Mouse (Mus musculus): ENCODE results near the gene Dhrs4. TPM values are rescaled to one million over a fixed set of nuclear protein-coding genes. Genes with fewer than 3 reads are reported as not detected.

Gene Dhrs4
- 10 to 100 TPM; 43.3 to 50.8 TPM for total RNA-seq (2021)
- long read RNA-seq, experiment 1, transcript Dhrs4-201 (8 exons, 1,392 nt): major isoform, 15 of 26 reads
- long read RNA-seq, experiment 1, partial matches to known transcripts: 5 of 26 reads
- long read RNA-seq, experiment 1, other reads (novel, unspliced or antisense): 6 of 26 reads
- long read RNA-seq, experiment 2, transcript Dhrs4-201 (8 exons, 1,392 nt): major isoform, 22 of 42 reads
- long read RNA-seq, experiment 2, partial matches to known transcripts: 7 of 42 reads
- long read RNA-seq, experiment 2, other reads (novel, unspliced or antisense): 11 of 42 reads

DNA sequence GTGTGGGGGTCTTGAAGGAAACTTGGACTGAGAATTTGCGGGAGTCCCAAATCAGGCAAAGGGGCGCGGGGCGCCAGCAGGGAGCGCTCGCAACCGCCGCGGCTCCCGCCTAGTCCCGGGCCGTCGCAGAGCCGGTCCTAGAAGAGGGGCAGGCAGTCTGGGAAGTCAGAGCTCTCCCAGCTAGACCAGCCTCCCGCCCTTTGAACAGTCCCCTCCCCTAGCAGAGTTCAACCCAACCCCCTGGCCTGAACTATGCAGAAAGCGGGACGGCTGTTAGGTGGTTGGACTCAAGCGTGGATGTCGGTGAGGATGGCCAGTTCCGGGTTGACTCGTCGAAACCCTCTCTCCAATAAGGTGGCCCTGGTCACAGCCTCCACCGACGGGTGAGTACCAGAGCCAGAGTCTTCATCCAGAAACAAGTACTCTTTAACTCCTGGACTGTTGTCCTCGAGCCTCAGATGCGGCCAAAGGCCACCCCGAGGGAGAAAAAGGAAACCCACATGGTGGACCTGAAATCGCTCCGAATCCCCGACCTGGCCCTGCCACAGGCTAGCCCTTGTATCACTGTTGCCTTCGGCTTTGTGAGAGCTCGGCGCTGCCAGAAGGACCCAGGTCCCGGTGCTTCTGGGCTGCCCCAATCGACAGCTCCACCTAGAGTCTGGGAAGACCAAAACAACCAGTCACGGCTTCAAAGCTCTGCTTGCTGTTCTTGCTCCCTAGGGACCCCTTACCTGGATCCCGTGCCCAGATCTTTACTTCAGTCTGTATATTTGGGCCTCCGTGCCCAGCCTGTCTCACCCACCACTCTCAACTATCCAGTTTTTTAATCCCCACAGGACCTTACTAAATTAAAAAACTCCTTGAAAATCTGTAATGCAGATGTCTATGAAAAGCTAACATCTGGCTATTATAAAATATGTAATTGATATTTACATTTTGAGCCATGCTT, at the start of gene Dhrs4:
Dhrs4 (plus strand) TSS at position 108 of the 949 bp plus-strand sequence.
- peak; percentile 68 to 70 for DNase-seq
- intact Hi-C loops (cut with DNase I): no loop called here

DNA sequence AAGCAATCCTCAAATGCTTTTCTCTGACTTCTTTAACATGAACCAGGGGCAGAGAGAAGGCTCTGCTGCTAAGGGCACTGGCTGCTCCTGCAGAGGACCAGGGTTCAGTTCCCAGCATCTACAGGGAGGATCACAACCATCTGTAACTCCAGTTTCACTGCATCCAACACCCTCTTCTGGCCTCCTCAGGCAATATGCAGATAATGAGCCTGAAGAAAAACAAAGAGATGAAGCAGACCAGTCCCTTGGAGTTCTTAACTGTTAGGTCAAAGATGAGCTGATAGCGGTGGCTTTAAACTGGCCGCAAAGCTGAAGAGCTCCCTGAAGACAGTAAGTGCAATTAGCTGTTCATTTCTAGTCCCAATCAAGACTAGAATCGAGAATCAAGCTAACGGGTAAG, 48.3 kb upstream of the Dhrs4 start:
- intact Hi-C loops (cut with DNase I): no loop called here
- no peak for DNase-seq

DNA sequence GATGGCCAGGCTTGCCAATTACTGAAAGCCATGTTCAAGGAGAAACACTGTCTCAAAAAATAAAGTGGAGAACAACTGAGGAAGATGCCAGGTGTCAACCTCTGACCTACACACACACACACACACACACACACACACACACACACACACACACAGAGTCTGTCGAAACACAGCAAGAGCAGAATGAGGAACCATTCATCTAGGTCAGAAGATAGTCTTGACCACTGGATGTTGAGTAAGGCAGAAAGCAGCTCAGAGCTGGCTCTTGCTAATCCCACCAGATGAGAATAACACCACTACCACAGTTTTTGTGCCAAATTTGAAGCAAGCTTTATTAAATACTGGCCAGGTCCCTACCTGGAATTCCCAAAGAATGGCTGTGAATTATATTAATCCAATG, 45.5 kb upstream of the Dhrs4 start:
- intact Hi-C loops (cut with DNase I): no loop called here
- no peak for DNase-seq

DNA sequence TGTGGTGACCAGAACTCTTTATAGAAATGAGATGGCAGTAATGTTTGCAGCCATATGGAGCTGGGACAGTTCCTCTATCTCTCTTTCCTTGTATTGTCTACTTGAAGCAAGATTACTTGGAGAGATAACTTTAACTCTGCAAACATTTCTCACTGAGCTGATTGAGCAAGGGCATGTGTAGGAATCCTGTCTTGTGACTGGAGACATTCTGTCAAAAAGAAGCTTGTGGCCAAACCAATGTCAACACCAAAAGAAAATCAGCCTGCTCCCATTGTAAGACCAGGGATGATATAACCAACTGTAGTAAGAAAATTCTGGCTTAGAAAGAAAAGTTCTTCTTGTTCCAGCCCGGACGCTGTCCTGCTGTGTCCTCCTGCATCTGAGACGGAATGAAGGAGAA, 43.7 kb upstream of the Dhrs4 start:
- DNase-seq: no peak
- intact Hi-C loops (cut with DNase I): loop anchor here (5.0 kb wide), 1 partner anchor 273 kb away; no protein-coding TSS in a partner anchor

DNA sequence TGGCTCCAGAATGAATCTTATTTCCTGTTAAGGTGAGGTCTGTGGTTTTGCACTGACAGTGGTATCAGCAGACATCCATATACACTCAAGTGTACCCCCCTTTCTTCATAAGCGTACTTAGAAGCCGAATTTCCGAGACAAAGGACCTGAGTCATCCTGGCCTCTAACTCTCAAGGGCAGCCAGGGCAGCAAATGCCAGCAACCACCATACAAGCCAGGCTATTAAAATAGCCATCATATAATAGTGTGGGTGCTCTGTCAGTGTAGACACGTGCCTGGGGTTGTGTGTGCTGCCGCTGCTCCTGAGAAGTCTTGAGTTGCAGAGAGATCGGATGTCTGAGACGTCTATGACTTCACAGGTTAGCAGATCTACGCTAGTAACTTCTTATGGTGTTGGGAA, 41.4 kb upstream of the Dhrs4 start:
- DNase-seq: no peak
- intact Hi-C loops (cut with DNase I): loop anchor here (5.0 kb wide), 1 partner anchor 275 kb away; no protein-coding TSS in a partner anchor

DNA sequence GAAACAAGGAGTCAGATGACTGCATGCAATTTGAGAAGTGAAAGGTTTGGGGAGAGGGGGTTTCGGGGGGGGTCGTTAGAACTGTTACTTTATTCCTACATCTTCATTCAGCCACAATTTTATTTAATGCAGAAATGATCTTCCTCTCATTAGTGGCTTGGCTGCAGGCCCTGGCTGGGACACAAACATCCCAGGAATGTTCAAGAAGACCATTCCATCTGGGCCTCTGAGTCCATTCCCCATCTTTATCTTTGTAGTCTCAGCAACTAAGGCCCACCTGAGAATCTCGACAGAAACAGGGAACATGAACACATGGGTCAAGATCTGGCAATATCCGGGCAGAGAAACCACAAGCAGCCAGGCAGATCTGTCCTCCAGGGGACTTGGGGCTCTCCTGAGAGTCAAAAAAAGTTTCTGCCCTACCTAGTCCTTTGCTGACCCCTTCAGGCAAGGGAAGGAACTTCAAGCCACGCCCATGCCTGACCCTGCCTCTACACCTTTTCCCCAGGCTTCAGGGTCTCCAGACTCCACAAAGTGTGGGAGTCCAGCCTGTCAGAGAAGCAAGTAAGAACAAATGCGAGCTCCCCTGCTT, 40.3 kb upstream of the Dhrs4 start:
- peak; percentile 19 to 31 for DNase-seq
- intact Hi-C loops (cut with DNase I): loop anchor here (2.0 to 5.0 kb wide), 3 partner anchors 167 to 315 kb away; no protein-coding TSS in a partner anchor

DNA sequence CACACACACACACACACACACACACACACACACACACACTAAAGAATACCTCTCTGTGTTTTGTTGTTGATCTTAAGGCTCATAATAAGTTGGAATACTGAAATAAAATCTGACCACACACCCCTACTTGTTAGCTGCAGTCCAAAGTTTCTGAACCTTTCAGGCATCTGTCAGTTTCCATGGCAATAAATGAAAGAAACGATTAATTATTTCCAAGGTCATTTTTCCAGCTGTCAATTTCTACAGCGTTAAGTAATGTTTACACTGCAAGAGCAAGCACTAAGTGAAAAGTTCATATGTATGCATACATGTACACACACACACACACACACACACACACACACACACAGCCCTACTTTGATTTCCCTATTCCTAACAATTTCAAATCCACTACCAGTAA, 20.9 kb upstream of the Dhrs4 start:
- DNase-seq: no peak
- intact Hi-C loops (cut with DNase I): no loop called here

DNA sequence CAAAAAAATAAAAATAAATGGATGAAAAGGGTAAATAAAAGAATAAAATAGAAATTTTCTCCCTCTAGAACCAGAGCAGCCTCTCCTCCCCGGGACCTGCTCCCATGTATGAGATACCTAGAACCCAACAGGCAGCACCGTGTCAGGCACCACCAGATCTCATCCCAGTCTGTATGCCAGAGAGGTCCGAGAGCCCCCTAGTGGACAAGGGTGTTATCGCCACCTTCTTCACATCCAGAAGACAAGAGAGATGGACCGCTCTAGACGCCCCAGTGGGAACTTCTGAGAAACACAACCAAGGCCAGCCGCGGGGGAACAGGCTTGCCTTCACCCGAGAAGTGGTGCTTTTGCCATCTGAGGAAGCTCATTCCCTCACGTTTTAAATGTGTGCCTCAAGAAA, 20.3 kb upstream of the Dhrs4 start:
- intact Hi-C loops (cut with DNase I): no loop called here
- DNase-seq: peak; percentile 20 to 31

DNA sequence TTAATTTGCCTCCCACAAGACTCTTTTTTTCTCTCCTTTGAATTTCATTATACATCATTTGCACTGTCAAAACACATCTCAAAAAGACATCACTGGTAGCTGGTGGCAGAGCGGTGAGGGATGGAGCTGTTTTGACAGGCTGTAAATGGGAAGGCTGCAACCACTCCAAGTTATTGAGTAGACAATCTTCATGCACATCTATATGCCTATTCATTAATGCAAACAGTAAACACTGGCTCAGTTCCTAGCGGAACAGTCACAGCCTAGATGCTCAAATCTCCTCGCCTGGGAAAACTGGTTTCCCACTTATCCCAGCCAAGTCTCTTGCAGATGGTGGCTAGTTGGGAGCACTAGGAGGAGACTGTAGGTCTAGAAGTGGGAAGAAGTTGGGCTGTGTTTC, 19.8 kb upstream of the Dhrs4 start:
- intact Hi-C loops (cut with DNase I): no loop called here
- no peak for DNase-seq

DNA sequence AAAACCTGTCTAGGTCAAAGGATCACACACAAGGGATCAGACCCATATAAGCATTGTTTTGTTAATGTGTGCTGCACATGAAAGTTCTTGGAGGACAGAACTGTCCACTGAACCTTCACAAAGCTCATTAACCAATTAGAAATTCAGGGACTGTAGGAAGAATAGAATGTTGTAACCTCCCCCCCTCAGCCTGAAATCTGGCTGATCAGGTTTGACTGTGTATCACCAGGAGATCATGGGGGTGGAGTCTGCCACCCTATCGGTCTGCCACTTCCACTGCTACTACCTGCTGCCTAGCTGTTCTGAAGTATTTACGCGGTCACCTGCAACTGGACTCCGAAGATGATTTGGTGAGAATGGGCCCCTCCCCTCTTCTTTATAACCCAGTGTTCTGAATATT, 18.8 kb upstream of the Dhrs4 start:
- intact Hi-C loops (cut with DNase I): no loop called here
- no peak for DNase-seq

DNA sequence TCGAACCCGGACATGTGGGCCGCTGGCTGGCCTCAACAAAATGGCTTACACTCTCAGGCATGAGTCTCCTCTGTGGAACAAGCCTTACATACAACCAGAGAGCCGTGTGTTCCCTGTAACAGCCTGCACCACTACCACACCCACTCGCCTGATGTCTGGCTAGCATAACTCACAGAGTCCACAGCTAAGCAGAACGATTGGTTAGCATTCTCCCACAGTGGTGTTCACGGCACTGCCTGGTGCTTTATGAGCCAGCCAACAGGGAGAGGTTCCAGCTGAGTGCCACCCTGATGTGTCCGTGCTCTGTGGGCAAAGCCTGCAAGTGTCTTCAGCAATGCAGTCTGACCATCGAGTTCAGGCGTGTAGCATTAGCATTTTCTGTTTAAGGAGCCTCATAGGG, 18.3 kb upstream of the Dhrs4 start:
- DNase-seq: no peak

DNA sequence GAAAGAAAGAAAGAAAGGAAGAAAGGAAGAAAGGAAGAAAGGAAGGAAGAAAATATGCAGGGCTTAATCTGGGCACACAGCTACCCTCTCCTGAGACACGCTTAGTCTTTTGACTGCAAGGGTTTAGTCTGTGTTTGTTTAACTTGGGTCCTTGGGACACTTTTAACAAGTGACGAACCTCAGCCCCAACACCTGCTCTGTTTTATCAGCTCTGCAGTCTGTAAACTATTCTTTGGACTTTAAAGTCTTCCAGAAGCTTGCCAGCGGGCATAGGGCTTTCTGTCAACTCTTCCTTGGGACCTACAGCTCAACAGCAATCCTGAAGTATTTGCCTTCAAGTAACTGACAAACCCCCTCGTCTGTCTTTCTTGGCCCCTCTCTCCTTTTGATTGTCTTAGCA, 16.8 kb upstream of the Dhrs4 start:
- DNase-seq: no peak
- intact Hi-C loops (cut with DNase I): no loop called here

More for the DNA sequence above, 18.3 kb upstream of the Dhrs4 start:
- intact Hi-C loops (cut with DNase I): no loop called here

DNA sequence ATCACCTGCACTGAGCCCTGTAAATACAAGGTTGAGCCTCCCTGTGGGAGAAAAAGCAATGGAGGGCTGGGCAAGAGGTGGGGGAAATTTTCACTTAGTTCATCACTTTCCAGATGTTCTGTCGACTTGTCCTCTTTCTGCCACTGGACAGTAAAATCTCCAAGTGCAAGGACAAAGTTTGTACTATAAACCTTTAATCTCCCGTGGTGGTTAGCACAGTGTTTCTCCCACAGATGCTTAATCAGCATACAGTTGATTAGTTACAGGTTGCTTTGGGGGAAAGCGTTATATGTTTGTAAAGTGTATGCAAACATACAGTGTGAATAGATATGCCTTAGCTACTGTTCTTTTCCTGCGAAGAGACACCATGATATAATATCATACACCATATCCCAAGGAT, 12.1 kb upstream of the Dhrs4 start:
- intact Hi-C loops (cut with DNase I): no loop called here
- no peak for DNase-seq

DNA sequence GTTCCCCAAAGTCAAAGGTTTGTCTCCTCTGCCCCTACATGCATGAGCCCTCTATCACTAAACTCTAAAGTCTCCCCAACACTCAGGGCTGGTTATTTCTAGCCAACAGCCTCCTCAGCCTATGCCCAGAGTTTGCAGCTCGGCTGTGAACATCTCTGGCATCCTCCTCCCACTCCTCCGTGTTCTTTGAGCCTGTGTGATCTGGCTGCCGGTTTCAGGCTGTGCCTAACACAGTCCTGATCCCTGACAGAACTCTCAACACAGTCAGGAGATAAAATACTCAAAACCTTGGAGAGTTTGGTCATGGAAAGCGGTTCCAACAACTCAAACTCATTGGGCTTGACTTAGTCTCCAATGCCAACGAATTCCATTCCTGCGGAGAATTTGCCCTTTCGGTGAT, 11.4 kb upstream of the Dhrs4 start:
- DNase-seq: no peak
- intact Hi-C loops (cut with DNase I): no loop called here

DNA sequence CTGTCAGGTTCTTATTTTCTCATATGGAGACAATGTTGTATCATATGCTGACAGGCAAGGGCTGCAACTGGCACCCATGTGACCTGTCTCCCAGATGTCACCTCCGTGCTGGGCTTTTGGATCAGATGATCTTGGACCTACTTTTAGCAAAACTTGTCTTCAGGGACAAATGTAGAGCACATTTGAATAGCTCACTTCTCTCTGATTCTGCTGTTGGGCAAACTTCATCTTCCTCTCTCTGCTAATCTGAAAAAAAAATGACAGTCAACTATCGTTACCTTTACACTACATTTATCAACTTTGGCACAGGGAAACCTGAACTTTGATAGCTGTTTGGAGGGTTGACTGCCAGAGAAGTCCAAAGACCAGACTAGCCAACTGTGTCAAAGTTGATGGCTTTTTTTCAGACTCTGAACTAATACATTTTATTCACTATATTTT, 10.2 kb upstream of the Dhrs4 start:
- intact Hi-C loops (cut with DNase I): no loop called here
- DNase-seq: no peak

DNA sequence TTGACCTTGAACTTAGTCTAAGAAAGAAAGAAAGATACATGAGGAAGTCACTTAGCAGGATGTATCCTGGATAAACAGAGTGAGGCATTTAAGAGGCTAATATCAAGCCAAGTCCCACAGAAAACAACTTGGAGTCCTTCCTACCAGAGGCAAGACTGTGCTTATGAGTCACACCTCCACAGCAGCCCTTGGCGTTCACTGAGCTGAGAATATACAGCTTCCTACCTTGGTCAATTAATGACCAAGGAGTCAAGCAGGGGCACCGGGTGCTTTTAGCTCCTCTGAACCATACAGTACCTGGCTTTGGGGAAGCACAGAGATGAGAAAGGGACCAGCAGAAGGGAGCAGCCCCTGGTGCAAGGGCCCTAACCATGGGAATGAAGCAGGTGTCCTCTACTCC, 9.5 kb upstream of the Dhrs4 start:
- no peak for DNase-seq
- intact Hi-C loops (cut with DNase I): no loop called here

DNA sequence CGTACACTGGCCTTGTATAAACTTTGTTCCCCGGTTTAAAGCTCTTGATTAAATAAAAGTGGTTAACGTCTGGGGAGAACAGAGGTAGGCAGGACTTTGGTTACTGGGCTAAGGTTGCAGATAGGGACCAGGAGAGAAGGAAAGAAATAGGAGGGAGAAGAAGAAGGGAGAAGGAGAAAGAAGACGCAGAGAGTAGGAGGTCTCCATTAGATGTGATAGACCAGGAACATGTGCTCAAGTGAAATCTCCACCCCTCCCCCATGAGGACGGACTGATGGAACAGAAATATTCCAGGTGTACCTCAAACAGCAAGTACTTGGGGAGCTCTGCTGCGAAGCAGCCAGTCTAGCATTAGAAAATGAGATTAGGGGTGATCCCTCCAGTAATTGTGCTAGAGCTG, 8.7 kb upstream of the Dhrs4 start:
- no peak for DNase-seq
- intact Hi-C loops (cut with DNase I): no loop called here

DNA sequence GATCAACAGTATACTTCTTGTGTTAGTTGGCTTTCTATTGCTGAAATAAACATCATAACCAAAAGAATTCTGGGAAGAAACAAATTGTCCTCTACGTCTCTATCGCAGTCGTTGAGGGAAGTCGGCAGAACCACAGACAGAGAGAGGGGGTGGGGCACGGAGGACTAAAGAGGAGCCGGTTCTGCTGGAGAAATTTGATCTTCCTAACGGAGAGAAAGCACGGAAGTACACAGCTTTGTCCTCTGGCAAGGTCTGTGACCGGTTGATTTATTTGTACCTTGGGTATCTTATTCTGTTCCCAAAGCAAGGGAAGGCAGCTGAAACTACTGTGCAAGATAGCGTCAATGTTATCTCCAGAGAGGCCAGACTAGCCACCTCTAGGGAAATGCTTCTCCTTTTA, 7.8 kb upstream of the Dhrs4 start:
- intact Hi-C loops (cut with DNase I): no loop called here
- DNase-seq: no peak

DNA sequence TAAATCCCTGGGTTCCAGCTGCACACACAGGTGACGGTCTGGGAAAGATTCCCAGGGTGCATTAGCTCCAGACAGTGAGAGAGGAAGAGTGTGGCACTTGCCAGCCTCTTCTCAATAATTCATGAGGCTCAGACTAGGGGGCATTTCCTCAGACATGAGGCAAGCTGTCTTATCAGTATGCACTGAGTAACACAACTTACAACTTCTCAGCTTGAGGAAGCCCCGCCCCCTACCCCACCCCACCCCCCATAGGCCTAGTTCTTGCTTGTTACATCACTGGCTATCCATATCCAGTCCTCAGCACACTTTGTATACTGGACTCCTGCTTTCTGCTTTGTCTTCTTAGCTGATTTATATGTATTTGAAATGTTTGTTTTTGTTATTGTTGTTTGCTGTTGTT, 2.9 kb upstream of the Dhrs4 start:
- intact Hi-C loops (cut with DNase I): no loop called here

DNA sequence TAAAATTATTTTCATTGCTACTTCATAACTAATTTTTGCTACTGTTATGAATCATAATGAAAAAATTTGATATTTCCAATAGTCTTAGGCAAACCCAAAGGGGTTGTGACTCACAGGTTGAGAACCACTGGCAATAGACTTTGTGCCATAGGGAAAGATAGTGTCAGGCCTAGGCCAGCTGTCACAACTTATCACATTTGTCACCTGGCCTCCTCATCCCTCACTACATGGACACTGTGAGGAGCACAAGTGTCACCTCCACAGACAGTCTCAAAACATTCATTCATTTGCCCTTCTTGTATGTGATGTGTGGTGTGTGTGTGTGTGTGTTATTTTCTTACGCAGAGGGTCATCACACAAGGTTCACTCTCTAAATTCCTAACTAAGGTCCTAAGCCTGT, 1.1 kb upstream of the Dhrs4 start:
- no peak for DNase-seq
- intact Hi-C loops (cut with DNase I): no loop called here

More for the DNA sequence above, 2.9 kb upstream of the Dhrs4 start:
- no peak for DNase-seq

DNA sequence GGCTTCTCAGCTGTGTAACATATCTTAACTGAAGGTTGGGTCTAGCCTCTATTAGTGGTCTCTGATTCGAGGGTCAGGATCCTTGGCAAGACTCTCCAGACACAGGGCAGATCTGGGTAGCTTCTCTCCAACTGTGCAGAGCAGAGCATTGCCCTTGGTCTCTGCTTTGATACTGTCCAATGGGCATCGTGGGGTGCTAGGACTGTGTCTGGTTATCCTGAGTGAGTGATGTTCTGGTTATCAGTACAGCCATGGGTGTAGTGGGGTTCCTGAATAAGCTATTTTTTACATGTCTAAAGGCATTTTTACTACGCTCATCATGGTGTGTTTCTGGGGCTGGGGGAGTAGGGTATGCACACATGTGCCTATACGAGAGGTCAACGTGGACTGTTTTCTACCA, 729 bp upstream of the Dhrs4 start:
- intact Hi-C loops (cut with DNase I): no loop called here
- DNase-seq: no peak

Measured in gastrocnemius, postnatal 36 days (tissue).